Mouse (Mus musculus): ENCODE data around the gene Acot1.
A peak's percentile ranks its signal among the peaks of the same experiment; 100 is the strongest.
"Not testable (repeated sequence)": the region's sequence is repeated elsewhere in the genome, so short reads cannot be mapped to it uniquely, and the experiment has no call there.

The Acot1 gene

DNA sequence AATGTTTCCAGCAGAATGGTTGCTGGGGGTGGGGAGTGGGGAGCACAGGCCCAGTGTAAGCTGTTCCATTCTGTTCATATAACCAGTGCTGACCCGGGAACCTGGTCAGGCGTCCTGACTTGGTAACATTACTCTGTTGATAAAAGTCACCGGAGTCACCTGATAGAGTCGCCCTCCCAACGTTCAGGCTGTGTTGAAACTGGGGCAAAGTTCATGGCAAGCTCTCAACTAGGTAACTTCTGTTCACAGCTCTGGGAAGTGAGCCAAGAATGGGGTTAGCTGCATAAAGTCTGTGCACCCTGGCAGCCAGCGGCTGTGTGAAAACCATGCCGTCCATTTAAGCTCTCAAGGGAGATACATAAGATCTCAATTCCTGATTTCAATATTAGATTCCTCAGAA lies 11.2 kb downstream of the Acot1 start:
- DNase-seq (ENCODE audit: low read depth), result peak; percentile 67

- not testable (repeated sequence) for DNase-seq (ENCODE audit: low read depth)
Observed at GRCm38 (mm10) chr12:84022266-84022665, 13.0 kb downstream of the Acot1 start.

- no peak for DNase-seq (ENCODE audit: low read depth)
Observed at GRCm38 (mm10) chr12:84023052-84023745, 13.9 kb downstream of the Acot1 start.

DNA sequence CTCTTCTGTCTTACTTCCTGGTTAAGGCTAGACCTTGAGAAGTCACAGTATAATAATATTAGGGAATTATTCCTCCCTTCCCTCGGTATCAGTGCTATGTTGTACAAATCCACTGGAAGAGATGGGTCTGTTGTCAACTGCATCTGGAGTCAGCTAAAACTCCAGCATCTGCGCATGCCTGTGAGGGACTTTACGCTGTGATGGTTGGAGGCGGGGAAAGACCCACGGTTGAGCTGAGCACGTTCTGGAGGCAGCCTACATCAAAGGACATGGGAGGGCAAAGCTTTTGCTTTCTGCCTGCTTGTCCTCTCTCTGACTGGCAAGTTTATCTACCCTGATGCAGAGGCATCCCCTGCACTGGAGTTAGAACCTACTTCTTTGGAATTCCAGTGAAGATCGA lies 16.6 kb downstream of the Acot1 start:
- no peak for DNase-seq (ENCODE audit: low read depth)

- not testable (repeated sequence) for DNase-seq (ENCODE audit: low read depth)
Observed at GRCm38 (mm10) chr12:84028328-84028727, 19.0 kb downstream of the Acot1 start.

DNA sequence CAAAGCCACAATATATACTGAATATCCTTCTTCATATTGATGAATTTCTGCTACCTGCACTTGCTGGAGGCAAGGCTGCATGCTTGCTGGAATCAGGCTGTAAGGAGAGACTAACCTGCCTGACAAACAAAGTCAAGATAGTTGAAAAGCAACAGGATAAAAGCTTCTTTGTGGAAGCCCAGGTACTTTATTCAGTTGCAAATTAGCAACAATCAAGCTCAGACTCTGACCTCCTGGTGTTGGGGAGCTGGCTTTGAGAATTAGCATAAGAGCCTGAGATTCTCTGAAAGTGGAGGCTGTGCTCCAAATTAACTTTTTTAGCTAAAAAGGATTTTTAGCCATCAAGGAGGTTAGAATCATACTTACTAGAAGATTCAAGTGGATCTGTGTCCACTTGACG lies 19.8 kb downstream of the Acot1 start:
- DNase-seq (ENCODE audit: low read depth), result not testable (repeated sequence)

DNA sequence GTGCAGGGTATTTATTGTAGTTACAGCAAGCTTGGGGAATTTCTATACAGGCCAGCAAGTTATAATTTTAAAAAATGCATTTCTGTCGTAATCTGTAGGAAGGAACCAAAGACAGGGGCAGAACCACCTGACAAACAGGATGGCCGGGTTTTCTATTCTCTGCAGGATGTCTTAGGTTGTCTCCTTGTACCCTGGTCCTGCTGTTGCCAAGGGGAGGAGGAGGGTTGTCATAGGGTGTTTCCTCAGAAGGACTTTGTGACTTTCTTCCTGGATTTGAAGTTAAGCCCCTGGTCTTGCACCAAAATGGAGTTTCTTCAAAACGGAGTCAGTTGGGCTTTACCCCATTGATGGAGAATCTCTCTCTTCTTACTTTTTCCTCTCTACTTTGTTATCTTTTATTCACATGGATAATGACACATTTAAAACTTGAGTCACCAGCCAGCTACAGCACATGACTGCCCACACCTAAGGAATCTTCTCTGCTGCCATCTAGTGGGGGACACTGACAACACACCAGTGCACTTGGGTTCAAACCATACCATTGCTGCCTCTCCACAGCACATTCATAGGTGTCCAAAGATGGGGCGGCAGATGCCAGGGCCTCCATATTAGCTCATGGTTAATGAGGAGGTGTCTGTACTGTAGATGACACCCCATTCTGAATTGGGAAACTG lies 21.5 kb downstream of the Acot1 start:
- DNase-seq (ENCODE audit: low read depth), result peak; percentile 91

- no peak for DNase-seq (ENCODE audit: low read depth)
Observed at GRCm38 (mm10) chr12:84032854-84033253, 23.6 kb downstream of the Acot1 start.

GRCm38 (mm10) chr12:84033302-84033701 lies 24.0 kb downstream of the Acot1 start:
- DNase-seq (ENCODE audit: low read depth), result not testable (repeated sequence)

DNA sequence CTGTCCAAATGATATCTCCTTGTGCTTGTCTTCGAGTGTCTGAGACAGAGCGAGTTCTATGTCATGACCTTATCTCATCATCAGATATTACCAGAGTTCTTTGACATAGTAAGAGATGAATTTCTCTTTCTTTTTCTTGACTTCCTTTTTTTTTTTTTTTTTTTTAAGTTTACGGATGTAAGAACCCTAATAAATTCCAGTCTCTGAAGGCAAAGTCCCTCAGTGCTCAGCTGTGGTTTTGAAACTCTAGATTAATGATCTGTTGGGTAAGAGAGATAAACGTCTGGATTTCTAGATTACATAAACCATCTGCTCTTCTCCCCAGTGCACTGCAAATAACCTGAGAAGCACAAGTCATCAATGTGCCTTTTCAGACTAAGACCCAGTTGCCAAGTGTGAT lies 24.8 kb downstream of the Acot1 start:
- no peak for DNase-seq (ENCODE audit: low read depth)

- DNase-seq (ENCODE audit: low read depth), result not testable (repeated sequence)
Observed at GRCm38 (mm10) chr12:84038241-84038640, 29.0 kb downstream of the Acot1 start, which contains the start of gene Acot4. Gene Acot4 (plus strand): TSS chr12:84038379.

DNA sequence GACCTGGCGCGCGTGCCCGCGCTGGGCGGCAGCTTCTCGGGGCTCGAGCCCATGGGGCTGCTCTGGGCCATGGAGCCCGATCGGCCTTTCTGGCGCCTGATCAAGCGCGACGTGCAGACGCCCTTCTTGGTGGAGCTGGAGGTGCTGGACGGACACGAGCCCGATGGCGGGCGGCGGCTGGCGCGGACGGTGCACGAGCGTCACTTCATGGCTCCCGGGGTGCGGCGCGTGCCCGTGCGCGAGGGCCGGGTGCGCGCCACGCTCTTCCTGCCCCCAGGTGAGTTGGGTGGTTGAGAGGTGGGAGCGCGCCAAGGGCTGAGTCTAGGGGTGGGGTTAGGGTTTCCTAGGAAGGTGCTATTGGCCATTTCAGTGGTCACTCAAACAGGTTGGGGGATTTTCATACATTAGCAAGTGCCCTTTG lies 29.4 kb downstream of the Acot1 start, which contains the start of gene Gm49366:
Gene Gm49366, plus strand, starts transcription at position 245 of the 421 bp plus-strand sequence.
- DNase-seq (ENCODE audit: low read depth), result not testable (repeated sequence)

GRCm38 (mm10) chr12:84042248-84042647 lies 33.0 kb downstream of the Acot1 start:
- no peak for DNase-seq (ENCODE audit: low read depth)

DNA sequence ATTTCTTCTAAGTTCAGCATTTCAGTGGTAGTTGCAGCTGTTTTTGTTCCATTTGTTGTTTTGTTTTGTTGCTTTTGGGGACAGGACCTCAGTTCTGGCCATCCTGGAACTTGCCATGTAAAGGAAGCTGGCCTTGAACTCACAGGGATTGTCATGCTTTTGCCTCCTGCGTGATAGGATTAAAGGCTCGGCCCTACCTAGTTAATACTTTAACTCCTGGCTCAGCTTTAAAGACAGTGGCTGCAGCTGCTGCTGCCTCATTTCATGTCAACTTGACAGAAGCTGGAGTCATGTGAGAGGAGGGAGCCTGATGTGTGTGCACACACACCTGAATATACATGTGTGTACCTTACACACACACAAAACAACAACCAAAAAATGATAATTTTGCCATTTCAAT lies 34.8 kb downstream of the Acot1 start:
- DNase-seq (ENCODE audit: low read depth), result no peak

GRCm38 (mm10) chr12:84046906-84047305 lies 37.6 kb downstream of the Acot1 start:
- peak; percentile 22 for DNase-seq (ENCODE audit: low read depth)

DNA sequence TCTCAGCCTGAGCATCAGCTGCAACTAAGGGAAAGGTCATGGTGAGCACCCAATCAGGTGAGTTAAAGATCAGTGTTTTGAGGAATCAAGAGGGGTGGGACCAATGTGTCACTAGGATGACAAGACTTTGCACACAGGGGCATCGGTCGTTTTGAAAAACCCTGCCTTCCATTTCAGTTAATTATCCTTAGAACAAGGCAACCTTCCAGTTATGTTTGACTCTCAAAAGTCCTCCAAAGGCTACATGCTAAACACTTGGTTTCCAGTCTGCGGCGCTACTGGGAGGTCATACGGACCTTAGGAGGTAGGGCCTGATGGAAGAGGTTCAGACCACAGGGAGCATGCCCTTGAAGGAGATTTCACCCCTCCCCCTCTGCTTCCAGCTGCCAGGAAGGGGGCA lies 41.5 kb downstream of the Acot1 start:
- DNase-seq (ENCODE audit: low read depth), result not testable (repeated sequence)

- no peak for DNase-seq (ENCODE audit: low read depth)
Observed at GRCm38 (mm10) chr12:84051937-84052474, 42.7 kb downstream of the Acot1 start, which contains the start of gene Acot3. Gene Acot3 (plus strand): TSS chr12:84052144.

- no peak for DNase-seq (ENCODE audit: low read depth)
Observed at GRCm38 (mm10) chr12:84052609-84053008, 43.3 kb downstream of the Acot1 start.

DNA sequence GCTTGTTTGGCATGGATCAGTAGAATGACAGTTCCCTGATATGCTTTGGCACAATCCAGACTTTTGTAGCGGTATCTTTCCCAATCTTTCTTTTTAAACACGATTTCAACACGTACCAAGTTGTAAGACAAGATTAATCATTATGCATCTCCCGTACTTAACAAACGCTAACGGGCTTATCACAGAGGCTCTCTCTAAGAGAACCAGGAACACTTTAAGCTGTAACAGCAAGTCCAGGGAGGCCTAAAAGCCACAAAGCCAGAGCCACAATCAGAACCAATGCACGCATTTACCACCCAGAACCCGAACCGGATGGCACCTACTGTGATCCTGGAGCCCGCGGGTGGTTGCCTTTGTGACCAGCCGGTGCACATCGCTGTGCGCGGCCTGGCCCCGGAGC lies 43.9 kb downstream of the Acot1 start:
- DNase-seq (ENCODE audit: low read depth), result no peak

GRCm38 (mm10) chr12:84053679-84054391 lies 44.5 kb downstream of the Acot1 start:
- DNase-seq (ENCODE audit: low read depth), result no peak

DNA sequence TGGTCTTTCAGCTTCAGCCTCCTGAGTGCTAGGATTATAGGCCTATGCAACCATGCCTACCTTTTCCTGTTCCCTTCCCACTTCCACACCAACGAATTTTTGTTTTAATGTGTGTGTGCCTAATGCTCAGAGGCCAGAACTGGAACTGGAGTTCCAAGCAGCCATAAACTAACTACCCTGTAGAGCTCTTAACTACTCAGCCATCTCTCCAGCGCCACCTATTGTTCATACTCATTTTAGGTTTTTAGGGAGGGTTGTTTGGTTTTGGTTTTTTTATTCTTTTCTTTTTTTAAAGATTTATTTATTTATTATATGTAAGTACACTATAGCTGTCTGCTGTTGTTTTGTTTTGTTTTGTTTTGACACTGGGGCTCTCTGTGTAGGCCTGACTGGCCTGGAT lies 51.7 kb downstream of the Acot1 start:
- DNase-seq (ENCODE audit: low read depth), result peak; percentile 83

GRCm38 (mm10) chr12:84062336-84062735 lies 53.0 kb downstream of the Acot1 start:
- DNase-seq (ENCODE audit: low read depth), result no peak

Data from NIH3T3 (cell line).